Comparison of ENCODE assay signal across 7 mouse cellular contexts in the genomic region with DNA sequence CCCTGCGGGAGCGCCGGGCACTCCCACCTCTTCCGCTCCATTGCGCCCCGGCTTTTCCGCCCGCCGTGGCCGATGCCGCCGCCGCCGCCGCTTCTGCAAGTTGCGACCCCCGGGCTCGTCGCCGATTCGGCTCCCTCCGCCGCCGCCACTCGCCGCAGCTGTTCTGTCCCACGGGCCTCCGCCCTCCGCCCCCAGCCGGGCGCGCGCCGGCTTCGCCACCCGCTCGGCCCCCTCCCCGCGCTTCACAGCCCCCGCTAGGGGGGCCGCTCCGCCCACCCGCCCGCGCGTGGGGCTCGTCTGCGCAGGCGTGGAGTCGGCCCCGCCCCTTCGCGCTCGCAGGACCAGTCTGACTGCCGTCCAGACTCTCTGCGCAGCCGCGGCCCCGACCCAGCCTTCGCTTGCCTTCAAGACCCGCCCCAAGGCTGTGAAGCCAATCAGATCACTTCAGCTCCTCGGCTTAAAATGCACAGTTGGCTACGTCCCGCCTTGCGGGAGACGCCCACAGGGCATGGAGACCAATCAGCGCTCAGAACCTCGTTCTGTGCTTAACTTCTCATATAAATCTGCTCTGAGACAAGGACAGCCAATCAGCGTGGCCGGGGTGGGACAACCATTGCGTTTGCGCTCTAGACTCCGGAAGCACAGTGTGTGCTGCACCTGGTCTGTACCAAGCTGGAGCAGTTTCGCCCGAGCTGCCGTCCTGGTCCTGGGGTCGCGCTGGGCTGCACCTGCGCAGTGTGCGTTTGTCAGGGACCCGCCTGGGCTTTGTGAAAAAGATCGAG. TPM values are rescaled to one million over a fixed set of nuclear protein-coding genes. Genes with fewer than 3 reads are reported as not detected.
DNase-seq lines count a peak whose midpoint lies in the region; ATAC-seq lines count a peak whose summit lies in the region.

A gene (minus strand): TSS at position 360 of the 782 bp plus-strand sequence.

- WGBS in intestine, embryonic 16.5 days = under 1% methylated on average over 75 of the region's 82 CpGs
- whole genome bisulfite sequencing in midbrain, embryonic 11.5 days = under 1% methylated on average over 75 of the region's 82 CpGs

- DNase-seq in adrenal gland, adult 8-10 months = peak; percentile 100
- peak; percentile 99 for DNase-seq in embryo, embryonic 9.5 days (ENCODE audit: extremely low spot score)
- DNase-seq in gastrocnemius, postnatal 4 days (ENCODE audit: low spot score in 2 of 2) = peak; percentile 99
- peak; percentile 99 to 100 for DNase-seq in left cerebral cortex, postnatal 36 days (ENCODE audit: low spot score in 2 of 2)
- peak; percentile 100 for DNase-seq in midbrain, embryonic 11.5 days (ENCODE audit: low spot score, missing footprints)
- peak; percentile 100 for DNase-seq in skeletal muscle tissue, adult 2 months (ENCODE audit: low read depth, low spot score)

- H3K9me3 ChIP-seq in intestine, embryonic 16.5 days (ENCODE audit: control insufficient read depth, low read length) = 0 out of 2 replicates have a peak, but pooled peaks cover 2% of the 10 kb centered on the region
- H3K9me3 ChIP-seq in midbrain, embryonic 11.5 days (ENCODE audit: control insufficient read depth, low read length) = no peaks in the 10 kb centered on the region

- ATAC-seq in intestine, embryonic 16.5 days = peak; percentile 96
- peak; percentile 96 for ATAC-seq in midbrain, embryonic 11.5 days (ENCODE audit: low FRiP score)

- peaks cover 30% of the 10 kb centered on the region for H3K36me3 ChIP-seq in intestine, embryonic 16.5 days (ENCODE audit: control insufficient read depth, insufficient read depth, low read length)
- peaks cover 24% of the 10 kb centered on the region for H3K36me3 ChIP-seq in midbrain, embryonic 11.5 days (ENCODE audit: control insufficient read depth, insufficient read depth, low read length)

- intact Hi-C loops in left cerebral cortex, postnatal 36 days (cut with DNase I) = loop anchor here (1.0 kb wide), 1 partner anchor 12 kb away; a partner anchor contains a TSS

- H3K4me1 ChIP-seq in intestine, embryonic 16.5 days (ENCODE audit: control insufficient read depth, insufficient read depth, low read length) = peaks cover 21% of the 10 kb centered on the region
- peaks cover 24% of the 10 kb centered on the region for H3K4me1 ChIP-seq in midbrain, embryonic 11.5 days (ENCODE audit: control insufficient read depth, insufficient read depth, low read length)

- H3K27ac ChIP-seq in intestine, embryonic 16.5 days (ENCODE audit: low read length) = peak within 1 kb of the TSS; percentile 99
- peak within 1 kb of the TSS; percentile 99 for H3K27ac ChIP-seq in midbrain, embryonic 11.5 days (ENCODE audit: low read depth, low read length)

- H3K27me3 ChIP-seq in intestine, embryonic 16.5 days (replicated peaks; ENCODE audit: control insufficient read depth, insufficient read depth, low read length) = no peaks in the 10 kb centered on the region
- no peaks in the 10 kb centered on the region for H3K27me3 ChIP-seq in midbrain, embryonic 11.5 days (ENCODE audit: control insufficient read depth, insufficient read depth, low read length)

- H3K4me3 ChIP-seq in intestine, embryonic 16.5 days (ENCODE audit: low read length) = peak within 1 kb of the TSS; percentile 80
- H3K4me3 ChIP-seq in midbrain, embryonic 11.5 days (ENCODE audit: low read depth, low read length) = peak within 1 kb of the TSS; percentile 83

- H3K9ac ChIP-seq in intestine, embryonic 16.5 days (ENCODE audit: low read depth, low read length) = peak within 1 kb of the TSS; percentile 93
- peak within 1 kb of the TSS; percentile 99 for H3K9ac ChIP-seq in midbrain, embryonic 11.5 days (ENCODE audit: low read length)

- peak within 1 kb of the TSS; percentile 94 for H3K4me2 ChIP-seq in intestine, embryonic 16.5 days (ENCODE audit: low read depth, low read length)
- H3K4me2 ChIP-seq in midbrain, embryonic 11.5 days = peak within 1 kb of the TSS; percentile 80

RNA-seq across cellular contexts. Expression of the gene that starts here (rescaled TPM):
- total RNA-seq in adrenal gland, adult 8-10 months (2022) = 100 to 1,000 TPM; 147 to 161 (median 156) TPM
- 100 to 1,000 TPM; 139 to 140 TPM for total RNA-seq in gastrocnemius, postnatal 4 days (2021)
- 133 and 144 TPM in 2 replicates for polyA plus RNA-seq in intestine, embryonic 16.5 days (2015; fragmentation: Nextera tagmentation; extraction: Ambion mirVana)
- 100 to 1,000 TPM; 147 to 150 TPM for total RNA-seq in left cerebral cortex, postnatal 36 days (2021)
- polyA plus RNA-seq in midbrain, embryonic 11.5 days (2014; fragmentation: Nextera tagmentation; extraction: Ambion mirVana) = 222 and 252 TPM in 2 replicates

Comparison
In these comparisons a context has a peak if more than half of its experiments do, and no peak if none do; other contexts are left out.
1. Peak in every context shown above with its lines: DNase-seq, ATAC-seq, H3K4me3 ChIP-seq and H3K27ac ChIP-seq.